Mouse (Mus musculus) liver, embryonic 15.5 days (tissue): Measurements from ENCODE around the gene Pigf. TPM values are rescaled to one million over a fixed set of nuclear protein-coding genes. Genes with fewer than 3 reads are reported as not detected.

ENCODE experiments used
- ATAC-seq: fragments of 200-750 bp; cut with Nextera tagmentation; 2 replicates; pipeline ENCODE4 v1.8.0; 2017; ENCODE audit warnings: moderate number of reproducible peaks, mild to moderate bottlenecking, moderate library complexity; ENCODE audit not compliant: insufficient read depth
- H3K27ac ChIP-seq: fragments of 300-500 bp; sonication (generic); replicated peaks from 2 replicates; pipeline ENCODE4 v1.5.1; 2015; ENCODE audit warnings: mild to moderate bottlenecking, inconsistent platforms
- H3K27me3 ChIP-seq: fragments of 300-500 bp; sonication (generic); 2 replicates; pipeline ENCODE4 v1.6.1; 2015; ENCODE audit warnings: mild to moderate bottlenecking, inconsistent platforms
- H3K36me3 ChIP-seq: fragments of 300-500 bp; sonication (generic); replicated peaks from 2 replicates; pipeline ENCODE4 v1.6.1; 2015; ENCODE audit warnings: moderate library complexity, mild to moderate bottlenecking, inconsistent platforms
- H3K4me1 ChIP-seq: fragments of 300-500 bp; sonication (generic); replicated peaks from 2 replicates; pipeline ENCODE4 v1.6.1; 2015; ENCODE audit warnings: inconsistent platforms
- H3K4me2 ChIP-seq: fragments of 300-500 bp; sonication (generic); 2 replicates; pipeline ENCODE4 v1.6.1; 2015; ENCODE audit warnings: moderate library complexity, mild to moderate bottlenecking, inconsistent platforms
- H3K4me3 ChIP-seq: fragments of 300-500 bp; sonication (generic); replicated peaks from 2 replicates; pipeline ENCODE4 v1.5.1; 2015; ENCODE audit warnings: mild to moderate bottlenecking, inconsistent platforms
- H3K9ac ChIP-seq: fragments of 300-500 bp; sonication (generic); 2 replicates; pipeline ENCODE4 v1.6.1; 2015; ENCODE audit warnings: moderate library complexity, mild to moderate bottlenecking, inconsistent platforms
- H3K9me3 ChIP-seq: fragments of 300-500 bp; sonication (generic); replicated peaks from 2 replicates; pipeline ENCODE4 v1.6.1; 2016; ENCODE audit warnings: inconsistent platforms
- WGBS: fragments of 180-500 bp; shearing (Covaris S2); methylation state at CpG from one replicate; pipeline ENCODE4 v1.1.7; 2015; ENCODE audit warnings: mixed read lengths; ENCODE audit not compliant: insufficient replicate concordance; 5-methylcytosine and 5-hydroxymethylcytosine counted together
- polyA plus RNA-seq: library from polyadenylated mRNA; unstranded; fragments of >200 nt; fragmentation: Nextera tagmentation; extraction: Ambion mirVana; gene quantifications from 2 replicates; pipeline ENCODE4 v1.2.1, GENCODE M21; 2015

The Pigf gene
- polyA plus RNA-seq, 1 experiment from 2014 or later = 11.2 TPM

DNA sequence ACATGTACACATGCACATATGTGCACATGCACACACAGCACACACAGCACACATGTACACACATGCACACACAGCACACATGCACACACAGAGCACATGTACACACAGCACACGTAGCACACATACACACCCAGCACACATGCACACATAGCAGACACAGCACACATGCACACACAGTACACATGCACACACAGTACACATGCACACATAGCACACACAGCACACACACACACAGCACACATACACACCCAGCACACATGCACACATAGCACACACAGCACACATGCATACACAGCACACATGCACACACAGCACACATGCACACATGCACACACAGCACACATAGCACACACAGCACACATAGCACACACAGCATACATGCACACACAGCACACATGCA lies 44.0 kb downstream of the Pigf start:
- Histone ChIP-seq H3K27me3 (no peaks in the 10 kb centered on the region), H3K36me3 (no peaks in the 10 kb centered on the region), H3K9ac (no peak overlapping the region)

DNA sequence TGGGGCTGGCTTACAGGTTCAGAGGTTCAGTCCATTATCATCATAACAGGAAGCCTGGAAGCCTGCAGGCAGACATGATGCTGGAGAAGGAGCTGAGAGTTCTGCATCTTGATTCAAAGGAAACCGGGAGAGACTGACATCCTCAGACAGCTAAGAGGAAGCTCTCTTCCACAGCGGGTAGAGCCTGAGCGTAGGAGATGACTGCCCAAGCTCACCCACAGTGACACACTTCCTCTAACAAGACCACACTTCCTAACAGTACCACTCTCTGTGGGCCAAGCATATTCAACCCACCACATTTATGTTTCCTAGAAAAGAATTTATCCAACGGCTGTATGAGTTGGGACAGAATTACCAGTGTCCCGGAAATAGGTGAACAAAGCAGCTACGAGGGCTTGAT lies 46.7 kb downstream of the Pigf start:
- no peak for ATAC-seq
- Histone ChIP-seq H3K36me3 (no peaks in the 10 kb centered on the region), H3K27me3 (no peaks in the 10 kb centered on the region), H3K4me2 (no peak overlapping the region), H3K4me1 (peaks cover 5% of the 10 kb centered on the region; the same call in 1 of the 2 replicates), H3K9ac (no peak overlapping the region), H3K9me3 (no peaks in the 10 kb centered on the region), H3K27ac (no peak overlapping the region), H3K4me3 (no peak overlapping the region)
- 44% methylated on average over 6 of the region's 6 CpGs for WGBS

More for the DNA sequence above, 44.0 kb downstream of the Pigf start:
- Histone ChIP-seq H3K4me1 (peaks cover 5% of the 10 kb centered on the region; the same call in 1 of the 2 replicates), H3K4me2 (no peak overlapping the region), H3K9me3 (no peaks in the 10 kb centered on the region), H3K4me3 (no peak overlapping the region), H3K27ac (no peak overlapping the region)
- ATAC-seq = no peak
- 78% methylated on average over 1 of the region's 1 CpGs for WGBS

DNA sequence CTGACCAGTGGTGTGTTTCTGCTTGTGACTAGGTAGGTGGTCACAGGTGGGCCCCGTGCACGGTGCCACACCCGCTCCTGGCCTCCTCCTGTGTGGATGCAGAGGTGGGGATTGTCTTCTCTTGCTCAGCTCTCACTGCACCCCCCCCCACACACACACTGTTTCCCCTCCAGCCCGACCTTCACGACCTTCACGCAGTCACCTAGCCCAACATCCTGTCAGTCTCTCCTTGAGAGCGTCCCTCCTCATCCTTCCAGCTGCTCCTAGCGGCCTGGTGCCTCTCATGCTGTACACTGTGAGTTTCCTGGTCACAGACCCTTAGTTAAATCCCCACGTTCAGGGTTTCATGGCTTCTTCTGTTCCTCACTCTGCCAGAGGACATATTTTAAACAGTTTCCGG lies 48.8 kb downstream of the Pigf start:
- Histone ChIP-seq H3K27me3 (no peaks in the 10 kb centered on the region), H3K9me3 (no peaks in the 10 kb centered on the region), H3K4me2 (no peak overlapping the region), H3K9ac (no peak overlapping the region), H3K36me3 (no peaks in the 10 kb centered on the region), H3K27ac (no peak overlapping the region), H3K4me3 (no peak overlapping the region), H3K4me1 (peaks cover 4% of the 10 kb centered on the region; the same call in 1 of the 2 replicates)
- 57% methylated on average over 10 of the region's 10 CpGs for WGBS
- ATAC-seq = no peak

DNA sequence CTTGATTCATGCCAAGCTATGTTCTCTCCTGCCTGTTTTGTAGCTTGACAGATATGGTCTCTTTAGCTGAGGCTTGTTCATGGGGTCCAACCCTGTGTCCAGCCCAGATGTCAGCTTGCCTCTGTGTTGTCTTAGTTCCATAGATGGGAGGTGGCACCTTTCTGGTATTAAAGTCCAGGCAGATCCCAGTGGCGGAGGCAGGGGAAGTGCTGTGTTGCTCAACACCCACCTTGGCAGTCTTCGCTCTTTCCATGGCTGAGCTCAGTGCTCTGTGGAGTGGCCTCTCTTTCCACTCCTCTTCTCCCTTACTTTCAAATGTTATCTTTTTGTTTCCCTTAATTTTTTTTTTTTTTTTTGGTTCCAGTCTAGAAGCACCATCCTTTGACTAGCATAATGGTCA lies 52.1 kb downstream of the Pigf start:
- Histone ChIP-seq H3K27me3 (no peaks in the 10 kb centered on the region), H3K4me1 (peaks cover 11% of the 10 kb centered on the region), H3K36me3 (no peaks in the 10 kb centered on the region), H3K9me3 (no peaks in the 10 kb centered on the region), H3K4me2 (no peak overlapping the region), H3K4me3 (no peak overlapping the region), H3K27ac (no peak overlapping the region), H3K9ac (no peak overlapping the region)
- WGBS = 70% methylated on average over 2 of the region's 2 CpGs
- peak; percentile 28; the same call in 1 of the 2 replicates for ATAC-seq

DNA sequence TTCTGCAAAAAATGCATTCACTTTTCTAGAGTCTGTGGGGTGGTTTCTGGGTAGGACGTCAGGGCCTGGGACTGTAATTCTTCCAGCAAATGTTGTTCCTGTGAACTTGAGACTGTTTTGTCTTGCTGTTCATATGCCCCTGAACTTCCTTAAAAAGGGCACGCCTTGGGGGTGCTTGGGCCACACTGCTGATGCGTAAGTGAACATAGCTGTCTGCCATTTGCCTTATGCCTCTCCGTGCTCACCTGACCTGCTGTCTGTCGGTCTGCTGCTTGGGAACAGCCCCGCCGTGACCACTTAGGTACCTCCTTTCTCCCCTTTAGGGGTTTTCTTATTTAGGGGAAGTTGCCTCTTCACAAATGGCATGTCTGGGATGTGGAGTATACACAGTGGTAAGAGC lies 53.3 kb downstream of the Pigf start:
- Histone ChIP-seq H3K36me3 (no peaks in the 10 kb centered on the region), H3K4me3 (no peak overlapping the region), H3K9ac (no peak overlapping the region), H3K27me3 (no peaks in the 10 kb centered on the region), H3K27ac (no peak overlapping the region), H3K4me2 (no peak overlapping the region), H3K4me1 (peaks cover 11% of the 10 kb centered on the region), H3K9me3 (no peaks in the 10 kb centered on the region)
- 66% methylated on average over 7 of the region's 7 CpGs for WGBS
- no peak for ATAC-seq

DNA sequence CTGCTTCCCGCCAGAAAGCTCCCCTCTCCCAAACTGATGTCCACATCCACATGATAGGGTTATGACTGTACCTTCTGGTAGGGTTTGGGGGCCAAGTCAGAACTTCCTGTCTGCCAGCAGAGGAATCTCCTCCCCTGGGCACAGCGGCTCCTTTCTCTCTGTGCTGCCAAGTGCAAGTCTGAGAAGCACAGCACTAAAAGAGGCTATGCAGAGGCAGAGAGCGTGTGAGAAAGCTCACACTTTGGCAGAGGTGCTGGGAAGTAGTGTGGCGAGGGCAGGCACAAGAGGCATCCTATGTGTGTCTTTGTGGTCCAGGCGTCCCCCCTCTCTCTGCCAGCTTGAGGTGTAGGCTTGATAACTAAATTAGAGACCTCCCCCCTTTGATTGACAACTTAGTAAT lies 54.2 kb downstream of the Pigf start:
- no peak for ATAC-seq

DNA sequence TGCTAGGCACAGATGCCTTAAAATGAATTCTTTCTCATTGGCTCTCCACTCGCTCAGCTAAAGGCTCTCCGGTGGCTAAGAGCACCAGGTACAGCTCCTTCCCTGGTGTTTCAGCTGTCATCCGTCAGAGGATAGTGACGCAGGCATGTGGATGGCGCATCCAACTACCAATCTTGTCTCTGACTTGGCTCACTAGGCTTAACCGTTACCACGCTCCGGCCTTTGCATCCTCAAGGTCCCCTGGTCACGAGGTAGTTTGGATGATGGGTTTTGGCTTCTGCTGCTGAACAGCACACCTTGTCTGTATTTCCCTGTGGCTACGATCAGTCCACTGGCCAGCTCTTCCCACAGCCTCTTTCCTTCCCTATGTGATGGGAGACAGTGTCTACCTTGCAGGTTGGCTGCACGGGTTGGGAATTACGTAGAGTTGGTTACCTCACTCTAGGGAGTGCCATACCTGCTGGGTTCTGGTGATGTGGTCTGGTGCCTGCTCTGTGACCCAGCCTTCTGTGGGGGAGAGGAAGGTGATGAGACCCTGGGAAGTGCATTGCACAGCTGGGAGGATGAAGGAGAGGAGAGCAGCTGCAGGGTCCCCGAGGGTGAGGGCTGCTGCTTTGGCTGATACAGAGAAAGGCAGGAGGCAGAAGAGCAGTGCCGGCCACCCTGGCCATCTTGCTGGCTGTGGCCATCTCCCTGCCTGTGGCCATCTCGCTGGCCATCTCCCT lies 55.0 kb downstream of the Pigf start:
- no peak overlapping the region for H3K4me3 ChIP-seq
- 75% methylated on average over 15 of the region's 15 CpGs for WGBS
- H3K36me3 ChIP-seq = no peaks in the 10 kb centered on the region
- no peak overlapping the region for H3K27ac ChIP-seq
- no peak for ATAC-seq
- H3K4me1 ChIP-seq = peaks cover 11% of the 10 kb centered on the region
- H3K27me3 ChIP-seq = peaks cover 1% of the 10 kb centered on the region; the same call in 1 of the 2 replicates
- no peak overlapping the region for H3K4me2 ChIP-seq
- no peaks in the 10 kb centered on the region for H3K9me3 ChIP-seq
- H3K9ac ChIP-seq = no peak overlapping the region

More for the DNA sequence above, 54.2 kb downstream of the Pigf start:
- no peak overlapping the region for H3K4me2 ChIP-seq
- peaks cover 11% of the 10 kb centered on the region for H3K4me1 ChIP-seq
- H3K9ac ChIP-seq = no peak overlapping the region
- no peaks in the 10 kb centered on the region for H3K9me3 ChIP-seq
- WGBS = 56% methylated on average over 5 of the region's 5 CpGs
- no peak overlapping the region for H3K27ac ChIP-seq
- no peak overlapping the region for H3K4me3 ChIP-seq
- H3K27me3 ChIP-seq = no peaks in the 10 kb centered on the region
- H3K36me3 ChIP-seq = no peaks in the 10 kb centered on the region

DNA sequence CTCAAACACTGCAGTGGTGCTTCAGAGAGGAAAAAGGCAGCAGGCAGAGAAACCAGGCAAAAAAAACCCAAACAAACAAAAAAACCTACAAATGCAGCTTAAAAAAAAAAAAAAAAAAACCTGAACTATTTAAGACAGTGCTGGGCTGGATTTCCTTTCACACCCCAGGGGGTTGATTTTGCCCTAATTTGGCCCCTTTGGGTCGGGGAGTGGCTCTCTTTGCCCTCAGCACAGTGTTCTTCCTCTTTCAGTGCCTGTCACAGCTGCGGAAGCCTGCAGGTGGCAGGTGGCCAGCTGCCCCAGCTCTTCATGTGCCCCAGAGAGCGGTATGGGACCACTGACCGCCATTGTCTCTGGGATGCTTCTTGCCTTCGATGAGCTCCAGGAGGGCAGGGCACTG lies 55.6 kb downstream of the Pigf start:
- H3K4me3 ChIP-seq = no peak overlapping the region
- no peaks in the 10 kb centered on the region for H3K36me3 ChIP-seq
- WGBS = 28% methylated on average over 5 of the region's 5 CpGs
- no peaks in the 10 kb centered on the region for H3K9me3 ChIP-seq
- H3K4me1 ChIP-seq = peaks cover 11% of the 10 kb centered on the region
- H3K27me3 ChIP-seq = peaks cover 7% of the 10 kb centered on the region
- no peak overlapping the region for H3K27ac ChIP-seq
- H3K9ac ChIP-seq = no peak overlapping the region
- no peak overlapping the region for H3K4me2 ChIP-seq
- ATAC-seq = no peak

DNA sequence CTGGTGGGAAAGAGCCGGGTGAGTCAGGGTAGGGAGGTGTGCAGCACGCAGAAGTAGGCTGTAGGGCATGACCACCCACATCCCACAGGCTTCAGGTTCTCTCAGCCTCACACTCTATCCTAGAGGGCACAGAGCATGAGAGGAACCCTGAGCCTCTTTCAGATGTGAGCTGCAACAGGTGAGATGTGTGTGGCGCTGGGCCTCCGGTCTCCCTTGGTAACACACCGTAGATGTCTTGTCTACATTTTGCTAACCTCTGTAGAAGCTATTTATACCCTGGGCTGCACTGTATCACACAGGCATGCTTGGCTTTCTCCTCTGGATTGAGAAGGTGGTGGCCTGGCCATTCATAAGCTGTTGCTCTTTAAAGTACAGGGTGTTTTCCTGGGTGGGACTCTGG lies 56.6 kb downstream of the Pigf start:
- H3K4me2 ChIP-seq = no peak overlapping the region
- 62% methylated on average over 5 of the region's 5 CpGs for WGBS
- no peak overlapping the region for H3K9ac ChIP-seq

DNA sequence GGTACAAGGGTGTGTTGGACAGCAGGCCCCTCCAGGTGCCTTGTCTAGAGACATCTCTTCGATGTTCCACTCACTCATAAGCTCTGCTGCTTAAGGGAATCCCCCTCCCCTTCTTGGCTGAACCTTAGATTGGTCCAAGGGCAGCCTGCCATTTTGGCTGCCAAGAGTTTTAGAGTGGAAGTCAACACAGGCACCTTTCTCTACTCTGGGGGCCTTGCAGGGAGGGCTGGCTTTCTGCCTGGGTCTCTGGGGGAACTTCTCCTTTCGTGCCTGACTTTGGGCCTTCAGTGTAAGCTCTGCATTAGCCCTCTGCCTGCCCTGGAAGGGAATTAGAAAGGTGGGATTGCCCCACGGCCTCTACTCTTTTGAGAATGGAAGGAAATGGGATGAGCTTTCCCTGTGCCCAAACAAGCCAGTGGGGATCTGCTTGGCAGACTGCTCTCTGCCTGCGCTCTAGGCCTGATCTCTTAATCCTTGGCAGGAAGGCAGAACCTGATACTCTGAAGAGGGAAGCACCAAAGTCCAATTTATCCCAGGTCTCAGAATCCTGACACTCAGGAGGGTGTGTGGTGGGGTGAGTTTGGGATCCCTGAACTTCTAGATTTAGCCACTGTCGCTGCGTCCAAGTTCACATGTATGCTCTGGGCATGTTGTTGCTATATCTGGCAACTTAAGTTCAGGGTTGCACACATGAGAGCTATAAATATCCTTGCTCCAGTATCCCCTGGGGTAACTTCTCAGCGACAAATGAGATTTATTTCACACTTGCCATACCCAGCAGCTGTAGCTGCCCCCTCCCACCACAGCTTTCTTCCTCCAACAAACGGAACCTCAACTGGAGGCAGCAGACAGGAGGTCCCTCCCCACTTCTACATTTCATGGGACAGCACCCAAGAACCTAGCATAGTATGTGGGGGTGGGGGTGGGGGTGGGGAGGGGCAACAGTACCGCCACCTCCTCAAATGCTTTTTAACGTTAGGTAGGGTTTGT lies 57.4 kb downstream of the Pigf start:
- H3K27ac ChIP-seq = no peak overlapping the region
- ATAC-seq = no peak

More for the DNA sequence above, 56.6 kb downstream of the Pigf start:
- H3K4me3 ChIP-seq = no peak overlapping the region
- no peak for ATAC-seq
- H3K4me1 ChIP-seq = peaks cover 11% of the 10 kb centered on the region
- no peak overlapping the region for H3K27ac ChIP-seq
- no peaks in the 10 kb centered on the region for H3K9me3 ChIP-seq
- peaks cover 17% of the 10 kb centered on the region for H3K27me3 ChIP-seq
- no peaks in the 10 kb centered on the region for H3K36me3 ChIP-seq

DNA sequence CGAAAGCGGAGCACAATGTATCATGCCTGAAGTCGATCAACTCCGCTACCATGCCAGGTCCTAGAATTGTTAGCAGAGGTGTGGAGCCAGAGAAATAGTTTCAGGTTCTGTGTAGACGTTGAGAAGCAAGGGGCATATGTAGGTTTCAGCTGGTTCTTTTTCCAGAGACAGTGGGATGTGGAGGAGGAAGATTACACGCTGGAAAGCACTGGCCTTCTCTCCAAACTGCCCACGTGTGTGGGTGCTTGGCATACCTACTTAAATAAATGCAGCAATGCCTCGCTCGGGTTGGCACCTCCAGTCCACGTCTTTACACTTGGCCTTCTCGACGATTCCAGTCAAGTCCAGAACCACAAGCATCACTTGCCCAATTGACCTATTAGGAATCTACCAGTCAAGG lies 58.2 kb downstream of the Pigf start:
- ATAC-seq = no peak
- Histone ChIP-seq H3K4me3 (no peak overlapping the region), H3K9me3 (no peaks in the 10 kb centered on the region), H3K4me1 (peaks cover 10% of the 10 kb centered on the region), H3K36me3 (no peaks in the 10 kb centered on the region), H3K27ac (no peak overlapping the region), H3K27me3 (peaks cover 32% of the 10 kb centered on the region), H3K9ac (no peak overlapping the region), H3K4me2 (no peak overlapping the region)
- WGBS = 75% methylated on average over 12 of the region's 12 CpGs

More for the DNA sequence above, 57.4 kb downstream of the Pigf start:
- 53% methylated on average over 10 of the region's 10 CpGs for WGBS
- Histone ChIP-seq H3K27me3 (peaks cover 25% of the 10 kb centered on the region), H3K4me1 (peaks cover 8% of the 10 kb centered on the region), H3K4me3 (no peak overlapping the region), H3K36me3 (no peaks in the 10 kb centered on the region), H3K4me2 (no peak overlapping the region), H3K9ac (no peak overlapping the region), H3K9me3 (no peaks in the 10 kb centered on the region)
